Mouse (Mus musculus) ES-E14 (cell line): ENCODE measurements around the gene Dock6.

Experiments
- CHD2 ChIP-seq: IDR thresholded peaks from 2 replicates; pipeline ENCODE4 v1.6.1; 2014; ENCODE audit warnings: mild to moderate bottlenecking, low read depth, low read length, inconsistent platforms
- HCFC1 ChIP-seq: IDR thresholded peaks from 2 replicates; pipeline ENCODE4 v1.6.1; 2012; ENCODE audit warnings: low read length, inconsistent platforms, borderline replicate concordance; ENCODE audit not compliant: insufficient read depth
- MAFK ChIP-seq: IDR thresholded peaks from 2 replicates; pipeline ENCODE4 v1.6.1; 2014; ENCODE audit warnings: mild to moderate bottlenecking, low read depth, low read length, inconsistent platforms; ENCODE audit not compliant: insufficient read depth
- ZC3H11A ChIP-seq: IDR thresholded peaks from 2 replicates; pipeline ENCODE4 v1.6.1; 2012; ENCODE audit warnings: low read depth, mild to moderate bottlenecking, inconsistent platforms, low read length, borderline replicate concordance
- ZNF384 ChIP-seq: IDR thresholded peaks from 2 replicates; pipeline ENCODE4 v1.6.1; 2012; ENCODE audit warnings: low read depth, low read length, inconsistent platforms

DNA sequence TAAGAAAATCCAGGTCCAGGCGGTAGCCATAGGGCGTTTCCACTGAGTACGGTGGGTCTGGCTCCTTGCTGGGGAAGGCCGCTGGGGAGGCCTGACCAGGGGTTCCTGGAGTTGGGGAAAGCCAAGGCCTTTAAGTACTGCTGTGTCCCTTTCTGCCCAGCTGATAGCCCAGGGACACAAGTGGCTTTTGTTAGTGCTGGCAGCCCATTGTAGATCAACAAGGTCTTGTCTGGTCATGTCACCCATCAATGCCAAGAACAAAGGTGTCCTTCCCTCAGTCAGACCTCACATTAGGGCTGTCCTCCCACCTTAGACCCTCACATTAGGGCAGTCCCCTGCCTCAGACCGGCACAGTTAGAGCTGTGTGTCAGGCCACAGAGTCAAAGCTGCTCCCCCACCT lies 56.9 kb downstream of the Dock6 start:
- TF ChIP-seq ZC3H11A: no peak
- no peak for TF ChIP-seq ZNF384
- TF ChIP-seq MAFK: no peak
- TF ChIP-seq CHD2: no peak
- TF ChIP-seq HCFC1: no peak
